Mouse (Mus musculus) C2C12 (cell line): Measurements from ENCODE around the gene Nfix.

Source experiments
- CTCF ChIP-seq: IDR thresholded peaks from one replicate; pipeline ENCODE4 v1.5.1; 2011; ENCODE audit not compliant: control insufficient read depth, insufficient read depth, insufficient read length
- MAX ChIP-seq: IDR thresholded peaks from one replicate; pipeline ENCODE4 v1.6.1; 2011; ENCODE audit warnings: mild to moderate bottlenecking, control low read depth
- MYOD1 ChIP-seq: IDR thresholded peaks from one replicate; pipeline ENCODE4 v1.6.1; 2011; ENCODE audit warnings: low read depth; ENCODE audit not compliant: control insufficient read depth, insufficient read length
- USF1 ChIP-seq: IDR thresholded peaks from one replicate; pipeline ENCODE4 v1.6.1; 2011; ENCODE audit warnings: low read depth, mild to moderate bottlenecking, control low read depth, moderate library complexity

DNA sequence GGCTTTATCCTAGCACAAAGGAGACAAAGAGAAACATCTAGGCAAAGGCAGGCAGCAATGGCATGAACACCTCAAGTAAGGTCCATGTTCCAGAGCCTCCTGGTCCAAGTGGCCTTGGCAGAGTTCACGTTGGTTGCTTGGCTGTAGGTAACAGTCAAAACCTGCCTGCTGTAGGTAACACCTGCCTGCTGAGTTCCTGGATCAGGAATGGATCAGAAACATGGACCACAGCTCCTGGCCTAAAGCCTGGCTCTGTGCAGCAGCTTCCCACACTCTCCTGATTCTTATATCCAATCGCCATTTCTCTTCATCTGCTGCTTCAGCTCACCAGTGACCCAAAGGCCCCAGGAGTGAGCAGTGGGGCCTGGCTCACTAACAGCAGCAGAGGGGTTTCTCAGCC, 65.5 kb downstream of the Nfix start:
- TF ChIP-seq MAX (no peak), CTCF (no peak), MYOD1 (no peak), USF1 (no peak)
